Mouse (Mus musculus) ES-Bruce4 (cell line): ENCODE measurements around the gene Cblb. TPM values are rescaled to one million over a fixed set of nuclear protein-coding genes. Genes with fewer than 3 reads are reported as not detected.

Source experiments
- H3K27ac ChIP-seq: 2 replicates; pipeline ENCODE4 v1.5.1; 2012; ENCODE audit warnings: low read length, inconsistent platforms; ENCODE audit not compliant: insufficient read depth
- H3K27me3 ChIP-seq: 2 replicates; pipeline ENCODE4 v1.6.1; 2012; ENCODE audit warnings: mild to moderate bottlenecking, low read length, inconsistent platforms; ENCODE audit not compliant: control insufficient read depth, poor library complexity, insufficient read depth, severe bottlenecking
- H3K36me3 ChIP-seq: 2 replicates; pipeline ENCODE4 v1.6.1; 2012; ENCODE audit warnings: inconsistent platforms, mild to moderate bottlenecking, low read length, moderate library complexity; ENCODE audit not compliant: control insufficient read depth, poor library complexity, insufficient read depth, severe bottlenecking
- H3K4me1 ChIP-seq: one replicate; pipeline ENCODE4 v1.8.1; 2011; ENCODE audit warnings: low read length; ENCODE audit not compliant: control insufficient read depth, insufficient read depth
- H3K4me3 ChIP-seq: 2 replicates; pipeline ENCODE4 v1.5.1; 2011; ENCODE audit warnings: low read depth, mild to moderate bottlenecking, low read length
- H3K9ac ChIP-seq: 2 replicates; pipeline ENCODE4 v1.6.1; 2012; ENCODE audit warnings: low read depth, mild to moderate bottlenecking, inconsistent platforms; ENCODE audit not compliant: poor library complexity, severe bottlenecking
- H3K9me3 ChIP-seq: replicated peaks from 2 replicates; pipeline ENCODE4 v1.6.1; 2012; ENCODE audit warnings: mild to moderate bottlenecking, low read length, inconsistent platforms; ENCODE audit not compliant: control insufficient read depth, poor library complexity, insufficient read depth, severe bottlenecking
- CTCF ChIP-seq: IDR thresholded peaks from one replicate; pipeline ENCODE4 v1.8.1; 2011; ENCODE audit warnings: low read depth, low read length
- EP300 ChIP-seq: IDR thresholded peaks from 2 replicates; pipeline ENCODE4 v1.6.1; 2011; ENCODE audit warnings: low read depth, low read length; ENCODE audit not compliant: insufficient read depth
- POLR2A ChIP-seq: IDR thresholded peaks from one replicate; pipeline ENCODE4 v1.8.1; 2011; ENCODE audit warnings: low read length; ENCODE audit not compliant: insufficient read depth
- polyA plus RNA-seq: library from polyadenylated mRNA; stranded (reverse); fragments of >200 nt; gene quantifications from 2 replicates; pipeline ENCODE4 v1.2.4, GENCODE M21; 2011; ENCODE audit warnings: low read depth; ENCODE audit not compliant: missing spikeins, insufficient read depth, insufficient read length

The Cblb gene
- polyA plus RNA-seq, 1 experiment, result 21.1 TPM

GRCm38 (mm10) chr16:52055236-52055635 is 24.2 kb downstream of the Cblb start:
- H3K27me3 ChIP-seq, result no peaks in the 10 kb centered on the region
- no peaks in the 10 kb centered on the region for H3K36me3 ChIP-seq
- H3K4me3 ChIP-seq, result no peak overlapping the region
- no peak for TF ChIP-seq EP300
- TF ChIP-seq CTCF, result no peak
- TF ChIP-seq POLR2A, result no peak
- H3K27ac ChIP-seq, result no peak overlapping the region
- no peaks in the 10 kb centered on the region for H3K9me3 ChIP-seq
- H3K4me1 ChIP-seq, result no peaks in the 10 kb centered on the region
- H3K9ac ChIP-seq, result no peak overlapping the region

DNA sequence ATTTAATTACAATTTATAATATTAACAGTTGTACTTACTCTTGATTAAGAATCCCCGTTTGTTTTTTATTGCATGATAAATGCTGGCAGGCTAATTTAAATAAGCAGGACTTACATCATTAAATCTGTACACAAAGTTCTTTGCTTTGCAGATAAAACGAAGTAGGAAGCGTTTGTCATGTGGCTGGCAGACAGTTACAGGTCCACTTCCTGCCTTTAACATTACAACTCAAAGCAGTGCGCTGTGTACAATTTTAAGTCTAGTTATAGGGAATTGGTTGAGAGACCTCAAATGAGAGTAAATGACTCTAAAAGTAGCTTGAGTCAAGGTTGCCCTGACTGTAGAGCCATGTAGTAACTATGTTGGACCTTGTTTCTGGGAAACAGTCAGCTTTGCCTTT is 25.1 kb downstream of the Cblb start:
- Histone ChIP-seq H3K36me3 (no peaks in the 10 kb centered on the region), H3K27me3 (no peaks in the 10 kb centered on the region), H3K4me3 (no peak overlapping the region), H3K27ac (no peak overlapping the region), H3K4me1 (no peaks in the 10 kb centered on the region), H3K9ac (no peak overlapping the region), H3K9me3 (no peaks in the 10 kb centered on the region)
- TF ChIP-seq POLR2A (no peak), EP300 (no peak), CTCF (no peak)

- H3K36me3 ChIP-seq, result no peaks in the 10 kb centered on the region
- no peak for TF ChIP-seq CTCF
- no peak for TF ChIP-seq POLR2A
- no peak for TF ChIP-seq EP300
- H3K27me3 ChIP-seq, result no peaks in the 10 kb centered on the region
- H3K27ac ChIP-seq, result no peak overlapping the region
- H3K9ac ChIP-seq, result no peak overlapping the region
- no peaks in the 10 kb centered on the region for H3K4me1 ChIP-seq
- H3K9me3 ChIP-seq, result no peaks in the 10 kb centered on the region
- H3K4me3 ChIP-seq, result no peak overlapping the region
These were observed 26.3 kb downstream of the Cblb start for GRCm38 (mm10) chr16:52057335-52057734.

GRCm38 (mm10) chr16:52059535-52059934 is 28.5 kb downstream of the Cblb start:
- H3K36me3 ChIP-seq, result no peaks in the 10 kb centered on the region
- H3K27ac ChIP-seq, result no peak overlapping the region
- TF ChIP-seq POLR2A (no peak), EP300 (no peak), CTCF (no peak)
- no peak overlapping the region for H3K9ac ChIP-seq
- H3K4me1 ChIP-seq, result no peaks in the 10 kb centered on the region
- no peak overlapping the region for H3K4me3 ChIP-seq
- no peaks in the 10 kb centered on the region for H3K9me3 ChIP-seq
- no peaks in the 10 kb centered on the region for H3K27me3 ChIP-seq

GRCm38 (mm10) chr16:52060100-52060719 is 29.2 kb downstream of the Cblb start:
- no peaks in the 10 kb centered on the region for H3K4me1 ChIP-seq
- H3K27ac ChIP-seq, result no peak overlapping the region

DNA sequence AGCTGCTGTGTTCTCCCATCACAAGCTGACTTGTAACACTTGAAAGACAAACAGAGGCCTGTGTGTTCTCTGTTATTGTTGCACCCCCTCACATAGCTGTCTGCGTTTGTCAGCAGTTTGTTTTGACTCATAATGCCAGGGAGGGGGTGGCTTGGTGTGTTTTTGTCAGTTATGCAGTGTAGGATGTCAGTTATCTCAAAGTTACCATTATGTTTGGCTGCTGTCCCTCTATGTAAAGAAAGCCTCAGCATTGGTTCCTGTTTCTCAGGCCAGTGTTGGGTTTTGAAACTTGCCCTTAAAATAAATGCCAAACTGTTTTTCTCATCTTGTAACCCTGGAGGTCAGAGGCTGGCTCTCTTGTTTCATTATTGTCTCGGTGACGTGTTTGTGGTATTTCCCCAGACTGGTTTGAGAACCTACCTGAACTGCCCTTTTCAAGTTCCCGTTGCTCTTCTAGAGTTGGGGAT is 30.0 kb downstream of the Cblb start:
- H3K9me3 ChIP-seq, result no peaks in the 10 kb centered on the region
- no peak overlapping the region for H3K27ac ChIP-seq
- no peaks in the 10 kb centered on the region for H3K36me3 ChIP-seq
- TF ChIP-seq EP300 (no peak), CTCF (no peak), POLR2A (no peak)
- no peak overlapping the region for H3K9ac ChIP-seq
- H3K27me3 ChIP-seq, result no peaks in the 10 kb centered on the region
- H3K4me3 ChIP-seq, result no peak overlapping the region
- no peaks in the 10 kb centered on the region for H3K4me1 ChIP-seq

More at GRCm38 (mm10) chr16:52060100-52060719, 29.2 kb downstream of the Cblb start:
- Histone ChIP-seq H3K4me3 (no peak overlapping the region), H3K9ac (no peak overlapping the region), H3K9me3 (no peaks in the 10 kb centered on the region), H3K27me3 (no peaks in the 10 kb centered on the region), H3K36me3 (no peaks in the 10 kb centered on the region)
- no peak for TF ChIP-seq CTCF
- TF ChIP-seq POLR2A, result no peak
- no peak for TF ChIP-seq EP300
